Mouse (Mus musculus) heart, adult 8-10 months (tissue): ENCODE results near the gene Gm21854. TPM values are rescaled to one million over a fixed set of nuclear protein-coding genes. Genes with fewer than 3 reads are reported as not detected.
"Not testable (repeated sequence)": the region's sequence is repeated elsewhere in the genome, so short reads cannot be mapped to it uniquely, and the experiment has no call there.

ENCODE experiments used
- DNase-seq: peaks from one replicate; pipeline ENCODE4 v3.0.0; 2022; ENCODE audit warnings: low spot score
- total RNA-seq, 4 experiments: library from RNA; stranded (reverse); gene quantifications; 2 replicates each; pipeline ENCODE4 v1.2.4; 2022

Gm21854 gene
- total RNA-seq: not detected

- not testable (repeated sequence) for DNase-seq
These were observed at the start of gene Gm21854 for GRCm38 (mm10) chrY:5656686-5657085. Gene Gm21854 (plus strand): TSS chrY:5656986.

Other genes with a start within 250 kb of the Gm21854 start
- not detected for gene Gm20914, start 69.0 kb downstream of the Gm21854 start, total RNA-seq
- not detected for gene Gm28171, start 136.4 kb downstream of the Gm21854 start, total RNA-seq